Mouse (Mus musculus) kidney, adult 2 months (tissue): ENCODE results near the gene Tprg. TPM values are rescaled to one million over a fixed set of nuclear protein-coding genes. Genes with fewer than 3 reads are reported as not detected.

Experiments used
- DNase-seq: peaks from one replicate; pipeline ENCODE4 v3.0.0; 2021
- H3K27ac ChIP-seq: fragments of 200-500 bp; 2 replicates; pipeline ENCODE4 v1.5.1; 2012; ENCODE audit warnings: low read depth, low read length, control low read depth, inconsistent platforms; ENCODE audit not compliant: insufficient read depth
- H3K27me3 ChIP-seq: fragments of 200-500 bp; replicated peaks from 2 replicates; pipeline ENCODE4 v1.6.1; 2012; ENCODE audit warnings: mild to moderate bottlenecking, moderate library complexity, low read length, inconsistent platforms; ENCODE audit not compliant: control insufficient read depth, insufficient read depth
- H3K36me3 ChIP-seq: fragments of 200-500 bp; 2 replicates; pipeline ENCODE4 v1.6.1; 2012; ENCODE audit warnings: mild to moderate bottlenecking, moderate library complexity, low read length, inconsistent platforms; ENCODE audit not compliant: control insufficient read depth, insufficient read depth
- H3K4me1 ChIP-seq: fragments of 200-500 bp; 2 replicates; pipeline ENCODE4 v1.6.1; 2011; ENCODE audit warnings: low read length; ENCODE audit not compliant: control insufficient read depth, insufficient read depth
- H3K4me3 ChIP-seq: fragments of 200-500 bp; 2 replicates; pipeline ENCODE4 v1.5.1; 2011; ENCODE audit warnings: mild to moderate bottlenecking, low read depth, low read length, control low read depth; ENCODE audit not compliant: insufficient read depth
- CTCF ChIP-seq: fragments of 200-500 bp; conservative IDR thresholded peaks from 2 replicates; pipeline ENCODE4 v1.5.1; 2011; ENCODE audit warnings: low read depth, mild to moderate bottlenecking, control low read depth, low read length, moderate library complexity, mixed read lengths; ENCODE audit not compliant: insufficient read depth, insufficient read length
- POLR2A ChIP-seq: fragments of 200-500 bp; IDR thresholded peaks from one replicate; pipeline ENCODE4 v1.6.1; 2011; ENCODE audit warnings: low read depth, low read length, control low read depth
- WGBS: fragments of 180-500 bp; shearing (Covaris S2); methylation state at CpG from one replicate; pipeline ENCODE4 v1.1.7; 2018; 5-methylcytosine and 5-hydroxymethylcytosine counted together
- polyA plus RNA-seq: library from polyadenylated mRNA; depleted of rRNA; stranded (reverse); fragments of >200 nt; gene quantifications from 2 replicates; pipeline ENCODE4 v1.2.3, GENCODE M21; 2012

Gene Tprg
- polyA plus RNA-seq, 1 experiment, result 0.14 TPM

DNA sequence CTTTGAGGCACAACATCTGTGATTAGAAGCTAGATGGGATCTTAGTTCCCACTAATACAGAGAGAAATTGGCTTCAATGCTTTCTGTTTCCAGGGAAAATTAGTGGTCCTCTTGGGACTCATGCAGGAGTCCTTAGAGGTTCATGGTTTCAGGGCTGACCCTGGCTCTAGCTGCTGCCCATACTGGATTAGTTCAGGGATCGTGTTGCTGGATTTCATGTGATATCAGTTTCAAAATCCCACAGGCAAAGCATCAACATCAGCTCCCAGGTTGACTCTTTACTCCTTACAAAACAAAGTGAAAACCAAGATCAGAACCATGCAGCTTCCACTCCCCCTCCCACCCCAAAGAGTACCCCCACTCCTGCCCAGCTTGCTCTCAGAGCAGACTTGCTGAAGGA, 127.3 kb downstream of the Tprg start:
- H3K4me3 ChIP-seq, result no peak overlapping the region
- H3K36me3 ChIP-seq, result no peaks in the 10 kb centered on the region
- TF ChIP-seq CTCF (no peak), POLR2A (no peak)
- no peaks in the 10 kb centered on the region for H3K4me1 ChIP-seq
- no peak for DNase-seq
- no peak overlapping the region for H3K27ac ChIP-seq
- 67% methylated on average over 1 of the region's 1 CpGs for WGBS
- no peaks in the 10 kb centered on the region for H3K27me3 ChIP-seq

DNA sequence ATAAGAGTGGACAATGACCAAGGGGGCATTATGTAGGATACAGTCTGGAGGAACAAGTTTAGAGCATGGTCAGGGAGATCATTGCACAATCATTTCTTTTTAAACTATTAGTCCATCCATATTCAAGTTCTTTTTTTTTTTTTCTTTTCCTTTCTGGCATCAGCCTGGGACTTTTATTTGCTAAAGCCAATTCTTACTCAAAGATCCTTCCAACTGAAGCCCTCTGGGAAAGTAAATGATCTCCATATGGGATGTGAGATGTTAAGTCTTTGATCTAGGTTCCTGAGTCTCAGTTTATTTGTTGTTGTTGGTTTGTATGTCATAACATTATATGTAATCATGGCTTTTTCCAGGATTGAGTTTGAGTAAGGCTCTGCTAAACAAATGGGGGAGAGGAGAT, 128.6 kb downstream of the Tprg start:
- no peak for DNase-seq
- Histone ChIP-seq H3K4me3 (no peak overlapping the region), H3K27me3 (no peaks in the 10 kb centered on the region), H3K36me3 (no peaks in the 10 kb centered on the region), H3K27ac (no peak overlapping the region), H3K4me1 (no peaks in the 10 kb centered on the region)
- TF ChIP-seq POLR2A (no peak), CTCF (no peak)

DNA sequence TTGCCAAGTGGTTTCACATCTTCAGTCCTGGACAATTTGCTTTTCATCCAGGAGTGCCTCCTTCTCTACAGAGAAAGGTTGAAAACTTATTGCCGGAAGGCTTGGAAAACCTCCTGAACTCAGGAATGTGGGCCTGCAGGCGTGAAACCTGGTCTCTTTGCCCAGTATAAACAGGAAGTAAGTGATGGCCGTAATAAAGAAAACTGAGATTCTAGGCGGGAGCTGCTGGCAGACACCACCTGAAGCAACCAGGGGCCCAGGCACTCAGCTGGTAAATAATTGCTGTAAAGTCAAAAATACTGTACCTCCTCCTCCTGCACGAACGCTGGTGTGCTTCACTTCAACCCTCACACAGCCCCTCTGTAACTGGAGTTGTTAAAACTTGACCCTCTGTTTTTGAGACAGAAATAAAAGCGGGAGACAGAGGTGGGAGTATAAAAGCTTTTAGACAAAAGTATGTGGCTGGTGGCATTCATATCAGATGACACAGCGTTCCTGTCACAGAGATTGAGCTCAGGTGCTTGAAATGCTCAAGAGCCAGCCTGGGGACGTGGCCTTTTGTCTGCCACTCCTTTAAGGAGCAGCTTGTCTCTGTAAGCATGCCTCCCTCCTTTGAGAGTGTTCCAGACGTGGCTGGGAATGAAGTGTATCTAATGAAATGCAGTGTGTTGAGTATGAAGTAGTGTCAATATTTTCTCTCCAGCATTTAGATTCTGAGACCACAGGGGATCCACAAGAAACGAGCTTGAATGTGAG, 131.4 kb downstream of the Tprg start:
- DNase-seq, result peak; percentile 6
- TF ChIP-seq CTCF (no peak), POLR2A (no peak)
- Histone ChIP-seq H3K27ac (no peak overlapping the region), H3K4me1 (no peaks in the 10 kb centered on the region), H3K4me3 (no peak overlapping the region), H3K27me3 (no peaks in the 10 kb centered on the region), H3K36me3 (no peaks in the 10 kb centered on the region)
- WGBS, result 29% methylated on average over 11 of the region's 11 CpGs

DNA sequence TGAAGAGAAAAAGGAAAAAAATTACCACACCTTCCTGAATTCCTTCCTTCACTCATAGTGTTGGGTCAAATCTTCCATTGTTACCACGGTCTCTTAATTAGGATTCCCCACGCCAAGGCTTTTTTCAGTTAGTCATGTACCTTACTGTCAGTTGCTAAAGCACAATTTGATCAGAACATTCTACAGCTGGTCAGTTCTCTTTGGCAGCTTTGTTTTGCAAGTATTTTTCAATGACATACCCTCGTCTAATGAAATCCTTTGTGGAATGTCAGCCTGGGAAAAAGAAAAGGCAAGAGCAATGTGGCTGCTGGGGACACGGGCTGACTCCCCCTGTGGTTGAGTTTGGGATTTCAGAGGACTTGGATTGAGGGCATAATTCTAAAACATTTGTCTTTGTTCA, 136.4 kb downstream of the Tprg start:
- H3K4me1 ChIP-seq, result no peaks in the 10 kb centered on the region
- no peak for DNase-seq
- no peak overlapping the region for H3K4me3 ChIP-seq
- TF ChIP-seq CTCF (no peak), POLR2A (no peak)
- no peaks in the 10 kb centered on the region for H3K36me3 ChIP-seq
- no peak overlapping the region for H3K27ac ChIP-seq
- no peaks in the 10 kb centered on the region for H3K27me3 ChIP-seq
- WGBS, result 75% methylated on average over 4 of the region's 4 CpGs

DNA sequence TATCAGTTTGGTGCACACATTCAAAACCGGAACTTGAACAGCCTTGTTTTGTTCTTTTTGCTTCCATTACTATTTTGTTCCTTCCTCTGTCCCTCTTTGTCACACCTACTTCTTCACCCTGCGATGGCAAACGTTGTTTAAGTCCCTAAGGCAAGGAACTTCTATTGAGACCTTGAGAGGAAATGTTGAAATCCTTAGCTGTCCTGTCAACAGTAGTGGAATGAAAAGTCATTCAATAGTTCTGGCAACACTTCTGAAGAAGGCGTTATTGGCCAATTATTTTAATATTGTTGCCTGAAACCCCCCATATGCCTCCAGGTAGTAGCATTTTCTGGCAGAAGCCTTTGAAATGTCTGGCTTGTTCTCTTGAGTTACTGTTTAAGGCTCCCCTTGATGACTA, 137.4 kb downstream of the Tprg start:
- H3K27me3 ChIP-seq, result no peaks in the 10 kb centered on the region
- TF ChIP-seq CTCF (no peak), POLR2A (no peak)
- H3K27ac ChIP-seq, result no peak overlapping the region
- H3K4me3 ChIP-seq, result no peak overlapping the region
- DNase-seq, result no peak
- H3K36me3 ChIP-seq, result no peaks in the 10 kb centered on the region
- WGBS, result 85% methylated on average over 4 of the region's 4 CpGs
- no peaks in the 10 kb centered on the region for H3K4me1 ChIP-seq

DNA sequence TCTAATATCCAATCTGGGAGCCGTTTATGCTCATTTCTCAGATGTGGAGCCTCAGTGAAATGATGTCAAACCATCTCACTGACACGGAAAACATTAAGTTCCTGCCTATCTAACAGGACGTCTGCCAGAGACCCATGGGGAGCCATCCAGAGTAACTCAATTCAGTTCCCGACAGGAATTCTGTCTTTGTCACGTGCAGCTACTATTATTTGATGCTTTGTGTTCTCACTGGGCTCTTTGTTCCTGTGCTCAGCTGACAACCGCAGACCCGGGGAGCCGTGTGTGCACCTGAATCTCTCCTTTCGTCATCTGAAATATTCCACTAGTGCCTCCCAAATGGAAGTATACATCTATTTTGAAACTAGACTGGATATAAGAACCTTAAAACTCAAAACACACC, 138.3 kb downstream of the Tprg start:
- Histone ChIP-seq H3K27ac (no peak overlapping the region), H3K36me3 (no peaks in the 10 kb centered on the region), H3K4me1 (no peaks in the 10 kb centered on the region), H3K27me3 (no peaks in the 10 kb centered on the region), H3K4me3 (no peak overlapping the region)
- TF ChIP-seq POLR2A (no peak), CTCF (no peak)
- 85% methylated on average over 9 of the region's 9 CpGs for WGBS
- DNase-seq, result no peak

DNA sequence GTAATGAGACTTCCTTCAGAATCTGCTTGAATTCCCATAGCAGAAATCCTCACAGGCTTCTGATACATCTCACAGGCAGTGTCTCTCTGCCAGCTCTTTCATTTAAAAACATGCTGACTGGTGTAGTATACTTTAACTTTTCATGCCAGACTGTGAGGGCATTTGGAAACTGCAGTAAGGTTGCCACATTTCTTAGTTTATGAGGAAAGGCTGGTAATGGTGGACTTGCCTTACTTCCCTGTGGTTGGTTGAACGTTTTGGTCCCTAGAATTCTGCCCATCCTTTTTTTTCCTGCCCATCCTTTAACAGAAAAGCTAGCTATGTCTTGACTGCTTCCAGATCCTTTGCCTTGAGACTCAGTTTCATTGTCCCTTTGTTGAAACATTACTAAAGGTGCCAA, 138.8 kb downstream of the Tprg start:
- Histone ChIP-seq H3K27me3 (no peaks in the 10 kb centered on the region), H3K27ac (no peak overlapping the region), H3K4me1 (no peaks in the 10 kb centered on the region), H3K36me3 (no peaks in the 10 kb centered on the region), H3K4me3 (no peak overlapping the region)
- TF ChIP-seq POLR2A (no peak), CTCF (no peak)
- WGBS, result 67% methylated on average over 1 of the region's 1 CpGs
- no peak for DNase-seq

DNA sequence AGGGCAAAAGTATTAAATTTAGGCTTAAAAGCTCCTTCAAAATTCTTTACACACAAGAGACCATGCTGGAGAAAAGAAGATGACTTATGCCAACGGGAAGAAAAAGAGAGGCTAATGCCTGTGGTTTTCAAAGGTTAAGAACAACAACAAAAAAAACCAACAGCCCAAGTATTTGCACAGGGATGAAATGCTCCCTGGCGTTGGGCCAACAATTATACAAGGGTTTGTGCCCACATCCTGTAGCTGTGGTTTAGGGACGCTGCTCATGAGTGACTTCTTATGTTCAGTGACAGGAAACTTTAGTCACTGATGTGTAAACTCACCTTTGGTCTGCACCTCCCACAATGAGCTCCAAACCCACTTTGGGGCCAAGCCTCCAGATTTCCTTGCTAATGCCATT, 139.6 kb downstream of the Tprg start:
- no peaks in the 10 kb centered on the region for H3K36me3 ChIP-seq

More for the DNA sequence above, 139.6 kb downstream of the Tprg start:
- no peaks in the 10 kb centered on the region for H3K27me3 ChIP-seq
- 13% methylated on average over 3 of the region's 3 CpGs for WGBS
- no peak overlapping the region for H3K4me3 ChIP-seq
- H3K4me1 ChIP-seq, result no peaks in the 10 kb centered on the region
- TF ChIP-seq CTCF (no peak), POLR2A (no peak)
- H3K27ac ChIP-seq, result no peak overlapping the region
- peak; percentile 79 for DNase-seq
